Mouse (Mus musculus) CH12.LX (cell line): ENCODE data around the gene Suds3. TPM values are rescaled to one million over a fixed set of nuclear protein-coding genes. Genes with fewer than 3 reads are reported as not detected.

ENCODE experiments used
- DNase-seq: peaks from one replicate; pipeline ENCODE4 v3.0.0-alpha.2; 2013; ENCODE audit errors: extremely low read depth
- H3K27ac ChIP-seq: 2 replicates; pipeline ENCODE4 v1.5.1; 2012; ENCODE audit warnings: low read depth, mild to moderate bottlenecking, control low read depth, moderate library complexity; ENCODE audit not compliant: insufficient read depth
- H3K27me3 ChIP-seq: replicated peaks from 2 replicates; pipeline ENCODE3; 2012; ENCODE audit warnings: inconsistent platforms
- H3K36me3 ChIP-seq, 2 experiments: replicated peaks in 1 of 2; 2 replicates each; pipeline versions ENCODE3 to v1.6.1; 2012; ENCODE audit warnings: inconsistent platforms in 1 of 2, low read length in 1 of 2, mild to moderate bottlenecking in 1 of 2, mixed read lengths in 1 of 2, moderate library complexity in 1 of 2; ENCODE audit not compliant: control insufficient read depth in 1 of 2, insufficient read depth in 1 of 2
- H3K4me1 ChIP-seq, 2 experiments: 2 replicates each; pipeline ENCODE4 v1.6.1; 2012; ENCODE audit warnings: inconsistent platforms in 1 of 2, moderate library complexity in 1 of 2; ENCODE audit not compliant: insufficient read depth in 2 of 2, control insufficient read depth in 1 of 2
- H3K4me2 ChIP-seq: 2 replicates; pipeline ENCODE4 v1.6.1; 2012; ENCODE audit warnings: low read depth, mild to moderate bottlenecking, control low read depth; ENCODE audit not compliant: poor library complexity, insufficient read depth, severe bottlenecking
- H3K4me3 ChIP-seq, 3 experiments: fragments of 150-350 bp in 1 of 3; sonication (generic) in 1 of 3; replicated peaks in 1 of 3; 2 replicates each; pipeline versions ENCODE3 to v1.5.1; 2011 to 2012; ENCODE audit warnings: low read depth in 2 of 3, low read length in 2 of 3, mild to moderate bottlenecking in 2 of 3, moderate library complexity in 2 of 3, control low read depth in 1 of 3, improper control_type of control experiment in 1 of 3, inconsistent platforms in 1 of 3, mixed read lengths in 1 of 3; ENCODE audit not compliant: poor library complexity in 1 of 3
- H3K79me2 ChIP-seq: replicated peaks from 2 replicates; pipeline ENCODE4 v1.6.1; 2012; ENCODE audit warnings: mild to moderate bottlenecking, moderate library complexity; ENCODE audit not compliant: control insufficient read depth, poor library complexity, insufficient read depth, severe bottlenecking; ENCODE audit errors: extremely low read depth
- H3K9ac ChIP-seq: 2 replicates; pipeline ENCODE4 v1.6.1; 2012; ENCODE audit warnings: low read depth, mild to moderate bottlenecking, control low read depth, moderate library complexity; ENCODE audit not compliant: insufficient read depth
- H3K9me3 ChIP-seq: replicated peaks from 2 replicates; pipeline ENCODE3; 2012; ENCODE audit warnings: low read length, inconsistent platforms, mixed read lengths
- BHLHE40 ChIP-seq: IDR thresholded peaks from 2 replicates; pipeline ENCODE4 v1.6.1; 2011; ENCODE audit warnings: mild to moderate bottlenecking, low read depth, low read length, improper control_type of control experiment
- CHD1 ChIP-seq: IDR thresholded peaks from 2 replicates; pipeline ENCODE4 v1.6.1; 2012; ENCODE audit warnings: low read depth, low read length, improper control_type of control experiment, inconsistent platforms
- CHD2 ChIP-seq: IDR thresholded peaks from 2 replicates; pipeline ENCODE4 v1.6.1; 2011; ENCODE audit warnings: low read length, improper control_type of control experiment
- CTCF ChIP-seq, 2 experiments: IDR thresholded peaks in 1 of 2; conservative IDR thresholded peaks in 1 of 2; 2 replicates each; pipeline ENCODE4 v1.5.1; 2011 to 2012; ENCODE audit warnings: low read depth in 2 of 2, low read length in 2 of 2, improper control_type of control experiment in 1 of 2, inconsistent platforms in 1 of 2, mild to moderate bottlenecking in 1 of 2, moderate library complexity in 1 of 2
- E2F4 ChIP-seq: IDR thresholded peaks from 2 replicates; pipeline ENCODE4 v1.6.1; 2011; ENCODE audit warnings: low read depth, low read length, improper control_type of control experiment; ENCODE audit not compliant: insufficient replicate concordance
- ELF1 ChIP-seq: IDR thresholded peaks from 2 replicates; pipeline ENCODE4 v1.6.1; 2014; ENCODE audit warnings: low read depth, mild to moderate bottlenecking, inconsistent platforms, low read length, improper control_type of control experiment
- EP300 ChIP-seq: IDR thresholded peaks from 2 replicates; pipeline ENCODE4 v1.6.1; 2011; ENCODE audit warnings: low read length, improper control_type of control experiment
- ETS1 ChIP-seq: conservative IDR thresholded peaks from 2 replicates; pipeline ENCODE4 v1.6.1; 2012; ENCODE audit warnings: low read depth, mild to moderate bottlenecking, inconsistent platforms, low read length, improper control_type of control experiment, moderate library complexity
- GABPA ChIP-seq: IDR thresholded peaks from 2 replicates; pipeline ENCODE4 v1.6.1; 2012; ENCODE audit warnings: low read depth, low read length, improper control_type of control experiment, inconsistent platforms; ENCODE audit not compliant: insufficient replicate concordance
- JUN ChIP-seq: IDR thresholded peaks from 2 replicates; pipeline ENCODE4 v1.6.1; 2011; ENCODE audit warnings: low read depth, mild to moderate bottlenecking, low read length, improper control_type of control experiment, moderate library complexity; ENCODE audit not compliant: insufficient read depth
- JUND ChIP-seq: conservative IDR thresholded peaks from 2 replicates; pipeline ENCODE4 v1.6.1; 2011; ENCODE audit warnings: low read depth, low read length, improper control_type of control experiment
- MAFK ChIP-seq: IDR thresholded peaks from 2 replicates; pipeline ENCODE4 v1.6.1; 2011; ENCODE audit warnings: low read length, improper control_type of control experiment; ENCODE audit not compliant: insufficient replicate concordance
- MAX ChIP-seq: IDR thresholded peaks from 2 replicates; pipeline ENCODE4 v1.6.1; 2011; ENCODE audit warnings: low read length, improper control_type of control experiment
- MEF2A ChIP-seq: IDR thresholded peaks from 2 replicates; pipeline ENCODE4 v1.6.1; 2014; ENCODE audit warnings: low read depth, mild to moderate bottlenecking, inconsistent platforms, low read length, improper control_type of control experiment, borderline replicate concordance
- MXI1 ChIP-seq: IDR thresholded peaks from 2 replicates; pipeline ENCODE4 v1.6.1; 2011; ENCODE audit warnings: mild to moderate bottlenecking, low read depth, low read length, improper control_type of control experiment
- MYC ChIP-seq: IDR thresholded peaks from 2 replicates; pipeline ENCODE4 v1.6.1; 2011; ENCODE audit warnings: low read depth, mild to moderate bottlenecking, improper control_type of control experiment, low read length
- NRF1 ChIP-seq: IDR thresholded peaks from 2 replicates; pipeline ENCODE4 v1.6.1; 2014; ENCODE audit warnings: low read depth, mild to moderate bottlenecking, inconsistent platforms, low read length, improper control_type of control experiment, moderate library complexity
- POLR2A ChIP-seq: IDR thresholded peaks from 2 replicates; pipeline ENCODE4 v1.6.1; 2011; ENCODE audit warnings: low read depth, mild to moderate bottlenecking, improper control_type of control experiment, low read length
- RCOR1 ChIP-seq: conservative IDR thresholded peaks from 2 replicates; pipeline ENCODE4 v1.6.1; 2012; ENCODE audit warnings: low read depth, mild to moderate bottlenecking, inconsistent platforms, low read length, improper control_type of control experiment
- SIN3A ChIP-seq: IDR thresholded peaks from 2 replicates; pipeline ENCODE4 v1.6.1; 2012; ENCODE audit warnings: low read length, improper control_type of control experiment, inconsistent platforms
- TBP ChIP-seq: conservative IDR thresholded peaks from 2 replicates; pipeline ENCODE4 v1.6.1; 2011; ENCODE audit warnings: low read depth, low read length, improper control_type of control experiment
- TCF12 ChIP-seq: IDR thresholded peaks from 2 replicates; pipeline ENCODE4 v1.6.1; 2014; ENCODE audit warnings: low read depth, mild to moderate bottlenecking, inconsistent platforms, low read length, improper control_type of control experiment
- UBTF ChIP-seq: IDR thresholded peaks from 2 replicates; pipeline ENCODE4 v1.6.1; 2012; ENCODE audit warnings: low read depth, mild to moderate bottlenecking, inconsistent platforms, low read length, improper control_type of control experiment, moderate library complexity
- USF2 ChIP-seq: conservative IDR thresholded peaks from 2 replicates; pipeline ENCODE4 v1.6.1; 2011; ENCODE audit warnings: low read depth, low read length, improper control_type of control experiment
- ZC3H11A ChIP-seq: IDR thresholded peaks from 2 replicates; pipeline ENCODE4 v1.6.1; 2012; ENCODE audit warnings: low read depth, mild to moderate bottlenecking, inconsistent platforms, low read length, improper control_type of control experiment
- ZKSCAN1 ChIP-seq: IDR thresholded peaks from 2 replicates; pipeline ENCODE4 v1.6.1; 2012; ENCODE audit warnings: low read depth, inconsistent platforms, low read length, improper control_type of control experiment, borderline replicate concordance
- ZMIZ1 ChIP-seq: IDR thresholded peaks from 2 replicates; pipeline ENCODE4 v1.6.1; 2012; ENCODE audit warnings: low read depth, mild to moderate bottlenecking, inconsistent platforms, low read length, improper control_type of control experiment
- ZNF384 ChIP-seq: IDR thresholded peaks from 2 replicates; pipeline ENCODE4 v1.6.1; 2012; ENCODE audit warnings: low read depth, low read length, improper control_type of control experiment, inconsistent platforms
- dilution Hi-C: fragments of 300-500 bp; cut with MboI; formaldehyde crosslinking; loops from 2 replicates; pipeline ENCODE4 v1.14.3; 2020; ENCODE audit warnings: low sequenced_read_pairs; ENCODE audit not compliant: extremely low pct_unique_long_range_greater_than_20kb, extremely low pct_ligation_motif_present
- in situ Hi-C: fragments of 300-500 bp; cut with MboI; formaldehyde crosslinking; loops from 3 replicates; pipeline ENCODE4 v1.14.3; 2019; ENCODE audit warnings: low sequenced_read_pairs, low pct_ligation_motif_present, low pct_unique_long_range_greater_than_20kb, mixed read lengths
- polyA plus RNA-seq: library from polyadenylated mRNA; unstranded; fragments of >175 nt; gene quantifications from 2 replicates; pipeline ENCODE4 v1.2.1, GENCODE M21; 2012; ENCODE audit warnings: low read depth; ENCODE audit not compliant: insufficient read length
- total RNA-seq, 2 experiments: library from RNA; depleted of rRNA; stranded (reverse); fragments of 300-350 nt in 1 of 2; fragments of >200 nt in 1 of 2; gene quantifications; 2 replicates each; pipeline ENCODE4 v1.2.3; 2012 to 2014

Suds3 gene
- total and polyA plus RNA-seq, 3 experiments = 54.2 to 103 (median 68.1) TPM

- in situ Hi-C loops (no loop called here), dilution Hi-C loops (no loop called here)
- no peaks in the 10 kb centered on the region for H3K27me3 ChIP-seq
- H3K4me1 ChIP-seq = peaks cover 13 to 48% of the 10 kb centered on the region in 2 experiments
- H3K79me2 ChIP-seq = peaks cover 32% of the 10 kb centered on the region
- peaks cover 24% of the 10 kb centered on the region for H3K9me3 ChIP-seq
- H3K36me3 ChIP-seq = peaks cover 4 to 60% of the 10 kb centered on the region in 2 experiments
- H3K27ac ChIP-seq = peak overlapping the region; percentile 77
- peak overlapping the region; percentile 86 for H3K4me2 ChIP-seq
- H3K9ac ChIP-seq = peak overlapping the region; percentile 40; the same call in 1 of the 2 replicates
- DNase-seq = no peak
- TF ChIP-seq CHD2 (peak; percentile 45; the same call in 1 of the 2 replicates), USF2 (no peak)
- H3K4me3 ChIP-seq = no peak overlapping the region
Observed at GRCm38 (mm10) chr5:117149054-117149942, 33.4 kb upstream of the Suds3 start.

- Histone ChIP-seq H3K9ac (no peak overlapping the region), H3K4me1 (peaks cover 13 to 61% of the 10 kb centered on the region in 2 experiments), H3K27ac (no peak overlapping the region), H3K79me2 (peaks cover 38% of the 10 kb centered on the region), H3K9me3 (peaks cover 14% of the 10 kb centered on the region), H3K36me3 (peaks cover 7 to 59% of the 10 kb centered on the region in 2 experiments), H3K4me3 (no peak overlapping the region), H3K27me3 (no peaks in the 10 kb centered on the region), H3K4me2 (no peak overlapping the region)
- in situ Hi-C loops (no loop called here), dilution Hi-C loops (no loop called here)
- no peak for DNase-seq
- TF ChIP-seq UBTF (no peak), MAFK (no peak), NRF1 (no peak), GABPA (no peak), TBP (no peak), USF2 (no peak), CHD1 (no peak), SIN3A (no peak), MYC (no peak), ZMIZ1 (no peak), RCOR1 (no peak), ZNF384 (no peak), TCF12 (no peak), JUND (peak; percentile 37; the same call in 1 of the 2 replicates), EP300 (peak; percentile 44; the same call in 1 of the 2 replicates), CHD2 (no peak), BHLHE40 (no peak), MAX (no peak), ZKSCAN1 (no peak), POLR2A (no peak), MEF2A (peak; percentile 93), JUN (peak; percentile 62), E2F4 (no peak), ELF1 (no peak), CTCF (conservative IDR thresholded peaks at IDR 0.05 in 1 of 2, IDR thresholded peaks at IDR 0.05 in 1 of 2; ENCODE audit: low read depth in 2 of 2, low read length in 2 of 2) (0 out of 4 replicates have a peak, but pooled peaks of 1 of the 2 experiments have one; percentile 14), ZC3H11A (no peak), MXI1 (no peak), ETS1 (peak; percentile 71)
Observed at GRCm38 (mm10) chr5:117147187-117148095, 31.5 kb upstream of the Suds3 start.
